Mouse (Mus musculus) spleen, postnatal 14 days (tissue): Measurements from ENCODE around the gene Jmjd6.

Source experiments
- DNase-seq, 2 experiments: peaks; one replicate each; pipeline ENCODE4 v3.0.0; 2021 to 2022; ENCODE audit warnings: low spot score in 2 of 2

The Jmjd6 gene

GRCm38 (mm10) chr11:116843261-116844233, at the start of gene Jmjd6, which contains the start of gene Mettl23:
Gene Jmjd6, minus strand, starts transcription at chr11:116843449.
Gene Mettl23, plus strand, starts transcription at chr11:116843278.
- peak; percentile 93 to 94 for DNase-seq

GRCm38 (mm10) chr11:116887136-116887535, 43.9 kb upstream of the Jmjd6 start:
- DNase-seq, result no peak

- peak; percentile 18 to 55 for DNase-seq
These were observed 42.3 kb upstream of the Jmjd6 start for GRCm38 (mm10) chr11:116885275-116886151.

GRCm38 (mm10) chr11:116884061-116884460, 40.8 kb upstream of the Jmjd6 start:
- DNase-seq, result no peak

GRCm38 (mm10) chr11:116882446-116882845, 39.2 kb upstream of the Jmjd6 start:
- DNase-seq, result no peak

GRCm38 (mm10) chr11:116881440-116881839, 38.2 kb upstream of the Jmjd6 start:
- no peak for DNase-seq

GRCm38 (mm10) chr11:116880839-116881238, 37.6 kb upstream of the Jmjd6 start:
- no peak for DNase-seq

- no peak for DNase-seq
These were observed 35.2 kb upstream of the Jmjd6 start for GRCm38 (mm10) chr11:116878454-116878853.

- DNase-seq, result no peak
These were observed 30.7 kb upstream of the Jmjd6 start for GRCm38 (mm10) chr11:116873987-116874386.

GRCm38 (mm10) chr11:116871538-116871937, 28.3 kb upstream of the Jmjd6 start:
- no peak for DNase-seq

- DNase-seq, result no peak
These were observed 26.4 kb upstream of the Jmjd6 start for GRCm38 (mm10) chr11:116869641-116870040.

- DNase-seq, result no peak
These were observed 26.0 kb upstream of the Jmjd6 start for GRCm38 (mm10) chr11:116869223-116869622.

- DNase-seq, result no peak
These were observed 24.9 kb upstream of the Jmjd6 start for GRCm38 (mm10) chr11:116868129-116868528.

- DNase-seq, result no peak
These were observed 22.8 kb upstream of the Jmjd6 start for GRCm38 (mm10) chr11:116865945-116866585.

GRCm38 (mm10) chr11:116864444-116864843, 21.2 kb upstream of the Jmjd6 start:
- DNase-seq, result no peak

GRCm38 (mm10) chr11:116857183-116857850, 14.1 kb upstream of the Jmjd6 start:
- no peak for DNase-seq

GRCm38 (mm10) chr11:116854279-116854678, 11.0 kb upstream of the Jmjd6 start:
- DNase-seq, result no peak

- DNase-seq, result peak; percentile 92 to 96
These were observed 10.3 kb upstream of the Jmjd6 start for GRCm38 (mm10) chr11:116853512-116853928.

GRCm38 (mm10) chr11:116852891-116853511, 9.8 kb upstream of the Jmjd6 start, which contains the start of gene Srsf2:
Gene Srsf2, minus strand, starts transcription at chr11:116853094.
- DNase-seq, result peak; percentile 95 to 96

- DNase-seq, result peak; percentile 68 to 77
These were observed 9.1 kb upstream of the Jmjd6 start, which contains the start of gene Mfsd11 for GRCm38 (mm10) chr11:116852291-116852890. Gene Mfsd11, plus strand, starts transcription at chr11:116852440.
